Mouse (Mus musculus) cerebellum, adult 2 months (tissue): ENCODE measurements around the gene Uty.

ENCODE experiments used
- CTCF ChIP-seq: fragments of 200-500 bp; IDR thresholded peaks from 2 replicates; pipeline ENCODE4 v1.5.1; 2011; ENCODE audit warnings: low read depth, mild to moderate bottlenecking, control low read depth, low read length, moderate library complexity, borderline replicate concordance; ENCODE audit not compliant: insufficient read depth
- POLR2A ChIP-seq: fragments of 200-500 bp; IDR thresholded peaks from 2 replicates; pipeline ENCODE4 v1.6.1; 2011; ENCODE audit warnings: low read length, control low read depth, borderline replicate concordance; ENCODE audit not compliant: insufficient read depth

DNA sequence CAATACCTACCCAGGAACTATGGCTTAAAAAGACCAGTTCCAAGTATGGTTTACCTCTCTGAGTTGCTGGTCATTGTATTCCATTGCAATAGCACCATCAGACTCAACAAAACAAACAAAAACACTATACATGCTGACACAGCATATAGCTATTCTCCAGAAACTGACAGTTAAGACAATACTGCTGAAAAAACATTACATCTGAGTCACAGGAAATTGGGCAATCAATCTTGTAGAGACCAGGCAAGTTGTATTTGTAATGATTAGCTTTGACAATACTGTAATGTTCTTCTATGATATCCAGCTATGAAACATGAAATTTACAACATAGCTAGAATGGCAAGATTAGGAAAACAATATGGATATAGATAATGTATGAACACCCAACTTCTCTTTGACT lies 82.5 kb downstream of the Uty start:
- TF ChIP-seq POLR2A (no peak), CTCF (no peak)
